Mouse (Mus musculus): Measurements from ENCODE around the gene Rora. TPM values are rescaled to one million over a fixed set of nuclear protein-coding genes. Genes with fewer than 3 reads are reported as not detected.

Rora gene
- polyA plus RNA-seq, 1 experiment from 2014 or later = 12.3 TPM

GRCm38 (mm10) chr9:69020381-69020780 is 366.8 kb downstream of the Rora start:
- Histone ChIP-seq H3K9me3 (ENCODE audit: control insufficient read depth, low read length) (no peaks in the 10 kb centered on the region), H3K9ac (ENCODE audit: low read depth, low read length) (no peak overlapping the region), H3K27me3 (replicated peaks; ENCODE audit: control insufficient read depth, insufficient read depth, low read length) (no peaks in the 10 kb centered on the region; the same call in 1 of the 2 replicates), H3K4me1 (ENCODE audit: control insufficient read depth, insufficient read depth, low read length) (no peaks in the 10 kb centered on the region), H3K36me3 (ENCODE audit: control insufficient read depth, insufficient read depth, low read length) (no peaks in the 10 kb centered on the region), H3K27ac (replicated peaks; ENCODE audit: low read depth, low read length) (no peak overlapping the region), H3K4me2 (ENCODE audit: low read depth, low read length) (no peak overlapping the region), H3K4me3 (ENCODE audit: low read depth, low read length) (no peak overlapping the region)
- 87% methylated on average over 4 of the region's 4 CpGs for WGBS
- ATAC-seq (ENCODE audit: low read depth) (no peak), DNase-seq (ENCODE audit: low spot score) (no peak)

GRCm38 (mm10) chr9:69021482-69021881 is 367.9 kb downstream of the Rora start:
- Histone ChIP-seq H3K27ac (replicated peaks; ENCODE audit: low read depth, low read length) (no peak overlapping the region), H3K9me3 (ENCODE audit: control insufficient read depth, low read length) (no peaks in the 10 kb centered on the region), H3K9ac (ENCODE audit: low read depth, low read length) (no peak overlapping the region), H3K27me3 (replicated peaks; ENCODE audit: control insufficient read depth, insufficient read depth, low read length) (no peaks in the 10 kb centered on the region), H3K36me3 (ENCODE audit: control insufficient read depth, insufficient read depth, low read length) (no peaks in the 10 kb centered on the region), H3K4me3 (ENCODE audit: low read depth, low read length) (no peak overlapping the region), H3K4me2 (ENCODE audit: low read depth, low read length) (no peak overlapping the region), H3K4me1 (ENCODE audit: control insufficient read depth, insufficient read depth, low read length) (no peaks in the 10 kb centered on the region)
- 67% methylated on average over 1 of the region's 1 CpGs for WGBS
- no peak for DNase-seq (ENCODE audit: low spot score)
- ATAC-seq (ENCODE audit: low read depth) = no peak

GRCm38 (mm10) chr9:69023314-69023713 is 369.7 kb downstream of the Rora start:
- H3K4me2 ChIP-seq (ENCODE audit: low read depth, low read length) = no peak overlapping the region
- H3K4me3 ChIP-seq (ENCODE audit: low read depth, low read length) = no peak overlapping the region
- H3K27ac ChIP-seq (replicated peaks; ENCODE audit: low read depth, low read length) = no peak overlapping the region
- no peaks in the 10 kb centered on the region for H3K9me3 ChIP-seq (ENCODE audit: control insufficient read depth, low read length)
- ATAC-seq (ENCODE audit: low read depth) = no peak
- H3K27me3 ChIP-seq (replicated peaks; ENCODE audit: control insufficient read depth, insufficient read depth, low read length) = no peaks in the 10 kb centered on the region
- H3K36me3 ChIP-seq (ENCODE audit: control insufficient read depth, insufficient read depth, low read length) = no peaks in the 10 kb centered on the region
- H3K9ac ChIP-seq (ENCODE audit: low read depth, low read length) = no peak overlapping the region
- no peaks in the 10 kb centered on the region for H3K4me1 ChIP-seq (ENCODE audit: control insufficient read depth, insufficient read depth, low read length)
- 92% methylated on average over 3 of the region's 3 CpGs for WGBS
- DNase-seq (ENCODE audit: low spot score) = no peak

- Histone ChIP-seq H3K27me3 (replicated peaks; ENCODE audit: control insufficient read depth, insufficient read depth, low read length) (no peaks in the 10 kb centered on the region), H3K9me3 (ENCODE audit: control insufficient read depth, low read length) (no peaks in the 10 kb centered on the region), H3K36me3 (ENCODE audit: control insufficient read depth, insufficient read depth, low read length) (no peaks in the 10 kb centered on the region), H3K4me2 (ENCODE audit: low read depth, low read length) (no peak overlapping the region), H3K27ac (replicated peaks; ENCODE audit: low read depth, low read length) (no peak overlapping the region), H3K9ac (ENCODE audit: low read depth, low read length) (no peak overlapping the region), H3K4me1 (ENCODE audit: control insufficient read depth, insufficient read depth, low read length) (no peaks in the 10 kb centered on the region), H3K4me3 (ENCODE audit: low read depth, low read length) (no peak overlapping the region)
- WGBS = 86% methylated on average over 4 of the region's 4 CpGs
- ATAC-seq (ENCODE audit: low read depth) = no peak
- DNase-seq (ENCODE audit: low spot score) = no peak
These were observed 374.6 kb downstream of the Rora start for GRCm38 (mm10) chr9:69028177-69028576.

- Histone ChIP-seq H3K27ac (replicated peaks; ENCODE audit: low read depth, low read length) (no peak overlapping the region), H3K4me2 (ENCODE audit: low read depth, low read length) (no peak overlapping the region), H3K4me1 (ENCODE audit: control insufficient read depth, insufficient read depth, low read length) (no peaks in the 10 kb centered on the region), H3K9ac (ENCODE audit: low read depth, low read length) (no peak overlapping the region), H3K36me3 (ENCODE audit: control insufficient read depth, insufficient read depth, low read length) (no peaks in the 10 kb centered on the region), H3K9me3 (ENCODE audit: control insufficient read depth, low read length) (0 out of 2 replicates have a peak, but pooled peaks cover 6% of the 10 kb centered on the region), H3K4me3 (ENCODE audit: low read depth, low read length) (no peak overlapping the region), H3K27me3 (replicated peaks; ENCODE audit: control insufficient read depth, insufficient read depth, low read length) (no peaks in the 10 kb centered on the region)
- ATAC-seq (ENCODE audit: low read depth) = no peak
- no peak for DNase-seq (ENCODE audit: low spot score)
- 88% methylated on average over 10 of the region's 10 CpGs for WGBS
These were observed 380.8 kb downstream of the Rora start for GRCm38 (mm10) chr9:69034301-69034871.

GRCm38 (mm10) chr9:69035456-69035855 is 381.9 kb downstream of the Rora start:
- DNase-seq (ENCODE audit: low spot score) = no peak
- H3K9me3 ChIP-seq (ENCODE audit: control insufficient read depth, low read length) = 0 out of 2 replicates have a peak, but pooled peaks cover 6% of the 10 kb centered on the region
- H3K4me1 ChIP-seq (ENCODE audit: control insufficient read depth, insufficient read depth, low read length) = no peaks in the 10 kb centered on the region
- no peak overlapping the region for H3K27ac ChIP-seq (replicated peaks; ENCODE audit: low read depth, low read length)
- H3K9ac ChIP-seq (ENCODE audit: low read depth, low read length) = no peak overlapping the region
- no peak for ATAC-seq (ENCODE audit: low read depth)
- H3K27me3 ChIP-seq (replicated peaks; ENCODE audit: control insufficient read depth, insufficient read depth, low read length) = no peaks in the 10 kb centered on the region
- no peak overlapping the region for H3K4me3 ChIP-seq (ENCODE audit: low read depth, low read length)
- H3K4me2 ChIP-seq (ENCODE audit: low read depth, low read length) = no peak overlapping the region
- no peaks in the 10 kb centered on the region for H3K36me3 ChIP-seq (ENCODE audit: control insufficient read depth, insufficient read depth, low read length)
- 75% methylated on average over 7 of the region's 7 CpGs for WGBS

GRCm38 (mm10) chr9:69036296-69036695 is 382.7 kb downstream of the Rora start:
- Histone ChIP-seq H3K4me2 (ENCODE audit: low read depth, low read length) (no peak overlapping the region), H3K36me3 (ENCODE audit: control insufficient read depth, insufficient read depth, low read length) (no peaks in the 10 kb centered on the region), H3K27ac (replicated peaks; ENCODE audit: low read depth, low read length) (no peak overlapping the region), H3K27me3 (replicated peaks; ENCODE audit: control insufficient read depth, insufficient read depth, low read length) (no peaks in the 10 kb centered on the region), H3K4me1 (ENCODE audit: control insufficient read depth, insufficient read depth, low read length) (no peaks in the 10 kb centered on the region), H3K9me3 (ENCODE audit: control insufficient read depth, low read length) (0 out of 2 replicates have a peak, but pooled peaks cover 6% of the 10 kb centered on the region), H3K9ac (ENCODE audit: low read depth, low read length) (no peak overlapping the region), H3K4me3 (ENCODE audit: low read depth, low read length) (no peak overlapping the region)
- no peak for ATAC-seq (ENCODE audit: low read depth)
- no peak for DNase-seq (ENCODE audit: low spot score)
- WGBS = 50% methylated on average over 3 of the region's 3 CpGs

- 81% methylated on average over 8 of the region's 8 CpGs for WGBS
- Histone ChIP-seq H3K4me2 (ENCODE audit: low read depth, low read length) (no peak overlapping the region), H3K27ac (replicated peaks; ENCODE audit: low read depth, low read length) (no peak overlapping the region), H3K4me3 (ENCODE audit: low read depth, low read length) (no peak overlapping the region), H3K4me1 (ENCODE audit: control insufficient read depth, insufficient read depth, low read length) (no peaks in the 10 kb centered on the region), H3K9me3 (ENCODE audit: control insufficient read depth, low read length) (0 out of 2 replicates have a peak, but pooled peaks cover 2% of the 10 kb centered on the region), H3K9ac (ENCODE audit: low read depth, low read length) (no peak overlapping the region), H3K36me3 (ENCODE audit: control insufficient read depth, insufficient read depth, low read length) (no peaks in the 10 kb centered on the region), H3K27me3 (replicated peaks; ENCODE audit: control insufficient read depth, insufficient read depth, low read length) (no peaks in the 10 kb centered on the region)
- no peak for DNase-seq (ENCODE audit: low spot score)
- no peak for ATAC-seq (ENCODE audit: low read depth)
These were observed 390.5 kb downstream of the Rora start for GRCm38 (mm10) chr9:69043920-69044613.
